In the genomic region with DNA sequence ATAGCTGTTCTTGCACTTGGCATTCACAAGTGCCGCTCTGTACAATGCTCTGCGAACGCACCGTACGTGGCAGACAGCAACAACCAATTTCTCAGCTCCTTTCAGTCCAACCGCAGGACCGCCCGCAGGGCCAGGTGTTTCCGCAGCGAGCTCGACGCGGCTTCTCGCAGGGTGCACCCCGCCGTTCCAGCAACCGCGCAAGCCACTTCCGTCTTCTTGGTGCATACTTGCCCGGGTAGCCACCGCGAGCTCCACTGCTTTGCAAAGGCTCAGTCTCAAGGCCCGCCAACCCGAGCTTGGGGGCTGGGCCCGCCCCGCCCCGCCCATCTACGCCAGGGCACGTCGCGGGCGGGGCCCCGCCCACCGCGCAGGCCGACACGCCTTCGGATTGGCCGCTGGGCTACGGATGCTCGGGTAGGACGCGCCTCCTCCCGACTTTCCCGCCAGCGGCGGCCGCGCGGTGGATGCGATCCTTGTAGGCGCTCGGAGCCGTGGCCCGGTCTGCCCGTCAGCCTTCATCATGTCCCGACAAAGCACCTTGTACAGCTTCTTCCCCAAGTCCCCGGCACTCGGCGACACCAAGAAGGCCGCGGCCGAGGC, we compare ENCODE assay signal across 7 mouse cellular contexts. TPM values are rescaled to one million over a fixed set of nuclear protein-coding genes. Genes with fewer than 3 reads are reported as not detected.
A peak's percentile ranks its signal among the peaks of the same experiment; 100 is the strongest.
DNase-seq lines count a peak whose midpoint lies in the region; ATAC-seq lines count a peak whose summit lies in the region.

A gene (plus strand): TSS at position 434 of the 600 bp plus-strand sequence.

- H3K4me1 ChIP-seq in embryonic facial prominence, embryonic 10.5 days = peaks cover 33% of the 10 kb centered on the region
- peaks cover 3% of the 10 kb centered on the region; the same call in 1 of the 2 replicates for H3K4me1 ChIP-seq in limb, embryonic 11.5 days (ENCODE audit: control insufficient read depth, insufficient read depth, low read length)
- peaks cover 9% of the 10 kb centered on the region for H3K4me1 ChIP-seq in midbrain, embryonic 14.5 days (ENCODE audit: control insufficient read depth, insufficient read depth, low read length)

- peak; percentile 98 for ATAC-seq in limb, embryonic 11.5 days (ENCODE audit: insufficient number of reproducible peaks, low FRiP score, low TSS enrichment, low read depth)
- ATAC-seq in midbrain, embryonic 14.5 days (ENCODE audit: low FRiP score, low TSS enrichment) = peak; percentile 99

- H3K27me3 ChIP-seq in embryonic facial prominence, embryonic 10.5 days (replicated peaks; ENCODE audit: low read depth, poor library complexity, severe bottlenecking) = no peaks in the 10 kb centered on the region
- H3K27me3 ChIP-seq in limb, embryonic 11.5 days (ENCODE audit: control insufficient read depth, insufficient read depth, low read length) = no peaks in the 10 kb centered on the region
- no peaks in the 10 kb centered on the region for H3K27me3 ChIP-seq in midbrain, embryonic 14.5 days (ENCODE audit: control insufficient read depth, insufficient read depth, low read length)

- H3K9me3 ChIP-seq in embryonic facial prominence, embryonic 10.5 days = no peaks in the 10 kb centered on the region
- no peaks in the 10 kb centered on the region for H3K9me3 ChIP-seq in limb, embryonic 11.5 days (ENCODE audit: control insufficient read depth, low read length)
- H3K9me3 ChIP-seq in midbrain, embryonic 14.5 days (ENCODE audit: control insufficient read depth, low read length) = no peaks in the 10 kb centered on the region

- under 1% methylated on average over 63 of the region's 63 CpGs for WGBS in embryonic facial prominence, embryonic 10.5 days
- WGBS in limb, embryonic 11.5 days = under 1% methylated on average over 63 of the region's 63 CpGs
- WGBS in midbrain, embryonic 14.5 days = under 1% methylated on average over 63 of the region's 63 CpGs

- peak within 1 kb of the TSS; percentile 92 for H3K4me3 ChIP-seq in embryonic facial prominence, embryonic 10.5 days
- H3K4me3 ChIP-seq in limb, embryonic 11.5 days (ENCODE audit: low read depth, low read length) = peak within 1 kb of the TSS; percentile 80
- H3K4me3 ChIP-seq in midbrain, embryonic 14.5 days (replicated peaks; ENCODE audit: low read depth, low read length) = peak within 1 kb of the TSS; percentile 86

- peak; percentile 95 for DNase-seq in adrenal gland, postnatal 10 days
- DNase-seq in embryonic facial prominence, embryonic 10.5 days (ENCODE audit: low spot score) = peak; percentile 96
- DNase-seq in heart, adult 11 months = peak; percentile 99
- peak; percentile 89 for DNase-seq in kidney, adult 18-20 months
- DNase-seq in limb, embryonic 11.5 days (ENCODE audit: low spot score) = peak; percentile 93
- DNase-seq in midbrain, embryonic 14.5 days = peak; percentile 98
- DNase-seq in spleen, adult 18-20 months = peak; percentile 85 to 94

- H3K27ac ChIP-seq in embryonic facial prominence, embryonic 10.5 days (replicated peaks) = peak within 1 kb of the TSS; percentile 98
- peak within 1 kb of the TSS; percentile 83 for H3K27ac ChIP-seq in limb, embryonic 11.5 days (replicated peaks; ENCODE audit: low read depth, low read length)
- peak within 1 kb of the TSS; percentile 89 for H3K27ac ChIP-seq in midbrain, embryonic 14.5 days (replicated peaks; ENCODE audit: low read depth, low read length)

- H3K4me2 ChIP-seq in limb, embryonic 11.5 days (ENCODE audit: low read depth, severe bottlenecking) = peak within 1 kb of the TSS; percentile 60
- H3K4me2 ChIP-seq in midbrain, embryonic 14.5 days (ENCODE audit: low read length) = peak within 1 kb of the TSS; percentile 82

- H3K9ac ChIP-seq in limb, embryonic 11.5 days (ENCODE audit: low read length) = peak within 1 kb of the TSS; percentile 88
- peak within 1 kb of the TSS; percentile 85 for H3K9ac ChIP-seq in midbrain, embryonic 14.5 days (replicated peaks; ENCODE audit: low read length)

- peaks cover 27% of the 10 kb centered on the region for H3K36me3 ChIP-seq in embryonic facial prominence, embryonic 10.5 days (replicated peaks)
- peaks cover 3% of the 10 kb centered on the region; the same call in 1 of the 2 replicates for H3K36me3 ChIP-seq in limb, embryonic 11.5 days (ENCODE audit: control insufficient read depth, insufficient read depth, low read length)
- H3K36me3 ChIP-seq in midbrain, embryonic 14.5 days (ENCODE audit: control insufficient read depth, insufficient read depth, low read length) = 0 out of 2 replicates have a peak, but pooled peaks cover 6% of the 10 kb centered on the region

RNA-seq across cellular contexts. Expression of the gene that starts here (rescaled TPM):
- total RNA-seq in adrenal gland, postnatal 10 days (2021) = 10 to 100 TPM; 18.9 to 23.8 TPM
- polyA plus RNA-seq in embryonic facial prominence, embryonic 10.5 days (2016; fragmentation: Nextera tagmentation; extraction: Ambion mirVana) = 88.8 and 89.1 TPM in 2 replicates
- polyA plus RNA-seq in limb, embryonic 11.5 days (2014; fragmentation: Nextera tagmentation; extraction: Ambion mirVana) = 95.7 and 105 TPM in 2 replicates
- 25.0 and 35.8 TPM in 2 replicates for polyA plus RNA-seq in midbrain, embryonic 14.5 days (2014; fragmentation: Nextera tagmentation; extraction: Ambion mirVana)

Comparison
In these comparisons a context has a peak if more than half of its experiments do, and no peak if none do; other contexts are left out.
1. Peak in every context shown above with its lines: DNase-seq, ATAC-seq, H3K4me3 ChIP-seq and H3K27ac ChIP-seq.